Mouse (Mus musculus) lung, embryonic 14.5 days (tissue): ENCODE results near the gene Eif4g1. TPM values are rescaled to one million over a fixed set of nuclear protein-coding genes. Genes with fewer than 3 reads are reported as not detected.

Experiments
- ATAC-seq: fragments of 200-750 bp; cut with Nextera tagmentation; 2 replicates; pipeline ENCODE4 v1.8.0; 2017; ENCODE audit warnings: mild to moderate bottlenecking, moderate TSS enrichment, moderate library complexity; ENCODE audit not compliant: insufficient read depth
- DNase-seq: peaks from one replicate; pipeline ENCODE4 v3.0.0-alpha.2; 2015
- H3K27ac ChIP-seq: fragments of 300-500 bp; sonication (generic); 2 replicates; pipeline ENCODE4 v1.5.1; 2014; ENCODE audit warnings: low read depth, mild to moderate bottlenecking, moderate library complexity
- H3K27me3 ChIP-seq: fragments of 300-500 bp; sonication (generic); 2 replicates; pipeline ENCODE4 v1.6.1; 2014; ENCODE audit warnings: low read length, control low read depth; ENCODE audit not compliant: insufficient read depth
- H3K36me3 ChIP-seq: fragments of 300-500 bp; sonication (generic); 2 replicates; pipeline ENCODE4 v1.6.1; 2014; ENCODE audit warnings: control low read depth; ENCODE audit not compliant: insufficient read depth
- H3K4me1 ChIP-seq: fragments of 300-500 bp; sonication (generic); 2 replicates; pipeline ENCODE4 v1.6.1; 2014; ENCODE audit warnings: antibody characterized with exemption, control low read depth; ENCODE audit not compliant: insufficient read depth
- H3K4me2 ChIP-seq: fragments of 300-500 bp; sonication (generic); 2 replicates; pipeline ENCODE4 v1.6.1; 2014; ENCODE audit warnings: mild to moderate bottlenecking
- H3K4me3 ChIP-seq: fragments of 300-500 bp; sonication (generic); 2 replicates; pipeline ENCODE4 v1.5.1; 2014; ENCODE audit warnings: low read depth, low read length
- H3K9ac ChIP-seq: fragments of 300-500 bp; sonication (generic); 2 replicates; pipeline ENCODE4 v1.6.1; 2014
- H3K9me3 ChIP-seq: fragments of 300-500 bp; sonication (generic); 2 replicates; pipeline ENCODE4 v1.6.1; 2016; ENCODE audit warnings: low read depth, low read length, control low read depth
- CTCF ChIP-seq: IDR thresholded peaks from 2 replicates; pipeline ENCODE4 v1.5.1; 2016; ENCODE audit warnings: antibody characterized with exemption, low read depth
- WGBS: fragments of 180-500 bp; shearing (Covaris S2); extraction: QIAGEN DNeasy Blood & Tissue Kit; methylation state at CpG from one replicate; pipeline ENCODE4 v1.1.7; 2014; 5-methylcytosine and 5-hydroxymethylcytosine counted together
- polyA plus RNA-seq: library from polyadenylated mRNA; unstranded; fragments of >200 nt; fragmentation: Nextera tagmentation; extraction: Ambion mirVana; gene quantifications from 2 replicates; pipeline ENCODE4 v1.2.1, GENCODE M21; 2014

Eif4g1 gene
- polyA plus RNA-seq, 1 experiment from 2014 or later: 191 TPM

DNA sequence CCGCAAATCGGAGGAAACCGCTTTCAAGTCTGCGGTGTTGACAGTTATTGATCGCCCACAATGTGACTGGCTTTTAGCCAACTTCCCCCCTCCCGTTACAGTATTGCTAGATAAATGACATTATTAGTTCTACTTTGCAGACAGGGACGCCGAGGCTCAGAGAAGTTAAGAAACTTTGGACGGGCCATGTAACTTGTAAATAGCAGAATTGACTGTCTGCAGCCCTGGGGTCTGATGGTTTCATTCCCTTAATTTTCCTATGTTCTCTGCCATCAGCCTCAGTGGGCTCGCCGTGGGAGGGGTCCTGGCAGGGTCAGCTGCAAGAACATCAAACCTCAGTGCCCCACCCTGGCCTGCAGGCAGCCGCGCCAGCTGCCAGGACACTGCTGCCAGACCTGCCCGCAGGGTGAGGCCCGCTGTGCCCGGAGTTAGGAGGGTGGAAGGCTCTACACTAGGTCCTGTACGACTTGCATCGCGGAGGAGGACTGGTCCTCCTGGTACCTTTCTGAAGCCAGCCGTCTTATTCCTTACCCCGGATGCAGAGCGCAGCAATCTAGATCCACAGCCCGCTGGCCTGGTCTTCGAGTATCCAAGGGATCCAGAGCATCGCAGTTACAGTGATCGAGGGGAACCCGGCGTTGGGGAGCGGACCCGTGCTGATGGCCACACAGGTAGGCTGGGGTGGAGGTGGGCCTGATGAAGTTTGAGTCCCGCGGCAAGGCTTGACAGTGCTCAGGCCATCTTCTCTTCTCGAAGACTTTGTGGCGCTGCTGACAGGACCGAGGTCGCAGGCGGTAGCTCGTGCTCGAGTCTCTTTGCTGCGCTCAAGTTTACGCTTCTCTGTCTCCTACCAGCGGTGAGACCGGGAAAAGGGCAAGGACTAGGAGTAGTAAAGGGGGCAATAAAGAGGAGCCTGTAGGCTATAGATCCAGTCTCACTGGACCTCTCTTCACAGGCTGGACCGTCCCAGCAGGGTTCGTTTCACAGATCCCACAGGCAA is 65.9 kb downstream of the Eif4g1 start, which contains the start of gene Thpo:
Gene Thpo (minus strand): TSS at position 781 of the 1,000 bp plus-strand sequence.
- Histone ChIP-seq H3K4me3 (peak within 1 kb of the TSS; percentile 59), H3K4me1 (no peaks in the 10 kb centered on the region), H3K9ac (peak within 1 kb of the TSS; percentile 74), H3K9me3 (no peaks in the 10 kb centered on the region), H3K27ac (no peak within 1 kb of the TSS), H3K4me2 (peak within 1 kb of the TSS; percentile 97), H3K36me3 (no peaks in the 10 kb centered on the region), H3K27me3 (peaks cover 31% of the 10 kb centered on the region)
- peak; percentile 27; the same call in 1 of the 2 replicates for TF ChIP-seq CTCF
- DNase-seq (peak; percentile 58), ATAC-seq (no peak)
- 4% methylated on average over 45 of the region's 45 CpGs for WGBS

GRCm38 (mm10) chr16:20735651-20736050 is 67.5 kb downstream of the Eif4g1 start:
- ATAC-seq (no peak), DNase-seq (no peak)
- H3K4me2 ChIP-seq: no peak overlapping the region
- no peaks in the 10 kb centered on the region for H3K4me1 ChIP-seq
- no peaks in the 10 kb centered on the region for H3K36me3 ChIP-seq
- no peak overlapping the region for H3K4me3 ChIP-seq
- 73% methylated on average over 5 of the region's 5 CpGs for WGBS
- H3K27me3 ChIP-seq: peaks cover 31% of the 10 kb centered on the region
- no peak for TF ChIP-seq CTCF
- no peak overlapping the region for H3K9ac ChIP-seq
- H3K27ac ChIP-seq: no peak overlapping the region
- no peaks in the 10 kb centered on the region for H3K9me3 ChIP-seq

- no peak overlapping the region for H3K4me2 ChIP-seq
- no peak for TF ChIP-seq CTCF
- no peaks in the 10 kb centered on the region for H3K4me1 ChIP-seq
- H3K4me3 ChIP-seq: no peak overlapping the region
- ATAC-seq (no peak), DNase-seq (no peak)
- H3K9ac ChIP-seq: no peak overlapping the region
- H3K36me3 ChIP-seq: no peaks in the 10 kb centered on the region
- no peak overlapping the region for H3K27ac ChIP-seq
- H3K27me3 ChIP-seq: peaks cover 31% of the 10 kb centered on the region
- 87% methylated on average over 7 of the region's 7 CpGs for WGBS
- no peaks in the 10 kb centered on the region for H3K9me3 ChIP-seq
Observed at GRCm38 (mm10) chr16:20736168-20736567, 68.1 kb downstream of the Eif4g1 start.

- Histone ChIP-seq H3K36me3 (no peaks in the 10 kb centered on the region), H3K27me3 (peaks cover 31% of the 10 kb centered on the region), H3K4me2 (no peak overlapping the region), H3K27ac (no peak overlapping the region), H3K9me3 (no peaks in the 10 kb centered on the region), H3K4me1 (no peaks in the 10 kb centered on the region), H3K9ac (no peak overlapping the region), H3K4me3 (no peak overlapping the region)
- DNase-seq: no peak
- ATAC-seq: no peak
- 82% methylated on average over 5 of the region's 5 CpGs for WGBS
- no peak for TF ChIP-seq CTCF
Observed at GRCm38 (mm10) chr16:20736823-20737222, 68.7 kb downstream of the Eif4g1 start.

- H3K4me2 ChIP-seq: no peak overlapping the region
- H3K9me3 ChIP-seq: no peaks in the 10 kb centered on the region
- no peaks in the 10 kb centered on the region for H3K4me1 ChIP-seq
- peaks cover 13% of the 10 kb centered on the region for H3K27me3 ChIP-seq
- H3K4me3 ChIP-seq: no peak overlapping the region
- no peak for ATAC-seq
- DNase-seq: no peak
- H3K27ac ChIP-seq: no peak overlapping the region
- TF ChIP-seq CTCF: no peak
- no peaks in the 10 kb centered on the region for H3K36me3 ChIP-seq
- 88% methylated on average over 9 of the region's 9 CpGs for WGBS
- no peak overlapping the region for H3K9ac ChIP-seq
Observed at GRCm38 (mm10) chr16:20739845-20740244, 71.7 kb downstream of the Eif4g1 start.

Other genes starting within 250 kb of the Eif4g1 start
- 60.2 and 63.0 TPM in 2 replicates for gene Abcc5, start 241.9 kb upstream of the Eif4g1 start, polyA plus RNA-seq
- gene Eif2b5, start 169.5 kb upstream of the Eif4g1 start, polyA plus RNA-seq: 111 and 112 TPM in 2 replicates
- gene Dvl3, start 151.3 kb upstream of the Eif4g1 start, polyA plus RNA-seq: 24.6 and 25.2 TPM in 2 replicates
- gene Ap2m1, start 132.8 kb upstream of the Eif4g1 start, polyA plus RNA-seq: 641 and 646 TPM in 2 replicates
- 51.1 and 53.9 TPM in 2 replicates for gene Abcf3, start 119.7 kb upstream of the Eif4g1 start, polyA plus RNA-seq
- gene Vwa5b2, start 78.8 kb upstream of the Eif4g1 start, polyA plus RNA-seq: 0.53 and 0.89 TPM in 2 replicates
- 31.5 and 34.6 TPM in 2 replicates for gene Eef1akmt4, start 56.7 kb upstream of the Eif4g1 start, polyA plus RNA-seq
- gene Gm49333, start 56.7 kb upstream of the Eif4g1 start, polyA plus RNA-seq: not detected in 2 replicates
- gene Alg3, start 56.6 kb upstream of the Eif4g1 start, polyA plus RNA-seq: 44.1 and 48.9 TPM in 2 replicates
- gene Camk2n2, start 47.0 kb upstream of the Eif4g1 start, polyA plus RNA-seq: 0.72 and 1.3 TPM in 2 replicates
- 2.8 and 2.9 TPM in 2 replicates for gene Ece2, start 38.5 kb upstream of the Eif4g1 start, polyA plus RNA-seq
- gene Psmd2, start 16.7 kb upstream of the Eif4g1 start, polyA plus RNA-seq: 345 and 352 TPM in 2 replicates
- gene Fam131a, start 24.9 kb downstream of the Eif4g1 start, polyA plus RNA-seq: 3.4 TPM in 2 replicates
- gene Polr2h, start 49.4 kb downstream of the Eif4g1 start, polyA plus RNA-seq: 101 and 114 TPM in 2 replicates
- 7.5 and 10.1 TPM in 2 replicates for gene Clcn2, start 49.4 kb downstream of the Eif4g1 start, polyA plus RNA-seq
- 3.4 and 4.8 TPM in 2 replicates for gene Chrd, start 64.8 kb downstream of the Eif4g1 start, polyA plus RNA-seq
- gene Thpo, start 66.2 kb downstream of the Eif4g1 start, polyA plus RNA-seq: 0.76 and 1.1 TPM in 2 replicates